Mouse (Mus musculus): ENCODE results near the gene E4f1.

DNA sequence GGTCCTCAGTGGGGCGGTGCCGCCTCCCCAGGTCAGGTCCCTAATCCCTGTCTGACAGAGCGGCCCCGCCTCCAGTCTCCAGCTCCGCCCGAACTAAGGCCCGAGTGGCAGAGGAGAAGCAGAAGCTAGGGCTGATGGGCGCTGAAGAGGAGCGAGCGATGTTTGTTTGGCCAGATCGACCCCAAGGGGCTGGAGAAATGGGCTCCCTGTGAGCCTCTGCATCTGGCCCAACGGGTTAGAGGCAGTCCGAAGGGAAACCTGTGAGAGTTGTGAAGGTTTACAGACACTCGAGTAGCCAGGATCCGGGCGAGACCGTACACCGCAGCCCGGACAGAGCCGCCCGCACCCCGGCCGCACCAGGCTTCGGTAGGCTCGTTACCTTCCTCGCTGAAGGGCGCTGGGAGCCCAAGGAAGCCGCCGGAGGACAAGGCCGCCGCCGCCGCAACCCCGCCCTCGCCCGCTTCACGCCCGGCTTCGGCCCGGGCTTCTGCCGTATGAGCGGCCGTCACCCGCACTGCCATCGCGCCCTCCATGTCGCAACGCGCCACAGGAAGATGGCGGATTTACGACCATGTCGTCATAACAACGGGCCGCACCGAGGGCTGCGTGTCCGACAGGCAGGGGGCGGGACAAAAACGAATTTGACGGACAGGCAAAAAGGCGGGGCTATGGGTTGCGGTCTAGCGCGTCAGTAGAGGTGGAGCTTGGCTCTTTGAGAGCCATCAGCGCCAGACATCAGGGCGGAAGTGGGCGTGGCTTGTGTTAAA, 15.2 kb downstream of the E4f1 start:
- no peak for TF ChIP-seq CTCF (IDR thresholded peaks at IDR 0.05; ENCODE audit: extremely low read depth, insufficient read depth, low read length)
- TF ChIP-seq POLR2A (IDR thresholded peaks at IDR 0.05; ENCODE audit: extremely low read depth, insufficient read depth, low read length) = peak; percentile 88; the same call in 1 of the 2 replicates

Measured in cortical plate, adult 2 months (tissue).